Mouse (Mus musculus) neutrophil, adult 5-6 weeks (primary cell): ENCODE measurements around the gene Akap8l. TPM values are rescaled to one million over a fixed set of nuclear protein-coding genes. Genes with fewer than 3 reads are reported as not detected.

ENCODE experiments used
- ATAC-seq: fragments of 151-379, 151-347 bp; 2 replicates; pipeline ENCODE4 v1.8.0; 2017; ENCODE audit warnings: mild to moderate bottlenecking, moderate TSS enrichment; ENCODE audit not compliant: insufficient number of reproducible peaks, poor library complexity, low FRiP score, severe bottlenecking; ENCODE audit errors: extremely low read depth
- total RNA-seq: library from RNA; stranded (forward); fragments of 200-1000 nt; gene quantifications from 2 replicates; pipeline ENCODE4 v1.2.3, GENCODE M21; 2017

Gene Akap8l
- total RNA-seq, 1 experiment from 2014 or later: 275 TPM

- ATAC-seq: no peak
These were observed 9.5 kb upstream of the Akap8l start for GRCm38 (mm10) chr17:32359928-32360327.

GRCm38 (mm10) chr17:32358943-32359340, 8.5 kb upstream of the Akap8l start:
- no peak for ATAC-seq

GRCm38 (mm10) chr17:32358192-32358942, 8.0 kb upstream of the Akap8l start:
- ATAC-seq: no peak

- no peak for ATAC-seq
These were observed 6.7 kb upstream of the Akap8l start for GRCm38 (mm10) chr17:32356766-32357760.

- no peak for ATAC-seq
These were observed 5.9 kb upstream of the Akap8l start for GRCm38 (mm10) chr17:32356281-32356680.

- ATAC-seq: no peak
These were observed 4.6 kb upstream of the Akap8l start for GRCm38 (mm10) chr17:32355031-32355430.

- ATAC-seq: no peak
These were observed 3.8 kb upstream of the Akap8l start for GRCm38 (mm10) chr17:32354211-32354610.

- no peak for ATAC-seq
These were observed 3.3 kb upstream of the Akap8l start for GRCm38 (mm10) chr17:32353696-32354095.

GRCm38 (mm10) chr17:32351726-32352125, 1.3 kb upstream of the Akap8l start:
- no peak for ATAC-seq

GRCm38 (mm10) chr17:32351269-32351668, 862 bp upstream of the Akap8l start:
- ATAC-seq: no peak

GRCm38 (mm10) chr17:32349851-32350381, 491 bp downstream of the Akap8l start:
- no peak for ATAC-seq

GRCm38 (mm10) chr17:32349037-32349732, 1.2 kb downstream of the Akap8l start:
- peak; percentile 48 for ATAC-seq

- no peak for ATAC-seq
These were observed 2.0 kb downstream of the Akap8l start for GRCm38 (mm10) chr17:32348406-32348805.

GRCm38 (mm10) chr17:32341102-32341501, 9.3 kb downstream of the Akap8l start:
- no peak for ATAC-seq

GRCm38 (mm10) chr17:32340110-32340509, 10.3 kb downstream of the Akap8l start:
- ATAC-seq: no peak

- no peak for ATAC-seq
These were observed 14.5 kb downstream of the Akap8l start for GRCm38 (mm10) chr17:32335869-32336268.

GRCm38 (mm10) chr17:32334921-32335320, 15.5 kb downstream of the Akap8l start:
- ATAC-seq: no peak

- ATAC-seq: no peak
These were observed 16.6 kb downstream of the Akap8l start for GRCm38 (mm10) chr17:32333675-32334303.

- ATAC-seq: no peak
These were observed 22.9 kb downstream of the Akap8l start for GRCm38 (mm10) chr17:32327501-32327900.
